In genomic region chr2:167889886-167890285, GRCm38 (mm10) we compare ENCODE assay signal across 14 mouse cellular contexts.
"Had no signal": no experiment of that assay in that cellular context is flagged by ENCODE, and none has a peak within 500 bp of the region (broad histone marks: within the 10 kb centered on the region; RNA-seq: fewer than 3 reads in every experiment).

No protein-coding gene starts in this region.

- H3K4me2 ChIP-seq: limb, embryonic 13.5 days; liver, embryonic 13.5 days; midbrain, embryonic 12.5 days; neural tube, embryonic 13.5 days had no signal

- H3K9me3 ChIP-seq: limb, embryonic 13.5 days; liver, embryonic 13.5 days; midbrain, embryonic 12.5 days; neural tube, embryonic 13.5 days had no signal

- H3K27ac ChIP-seq: limb, embryonic 13.5 days; liver, embryonic 13.5 days; midbrain, embryonic 12.5 days; neural tube, embryonic 13.5 days; stomach, postnatal 0 days had no signal

- H3K4me3 ChIP-seq: limb, embryonic 13.5 days; liver, embryonic 13.5 days; midbrain, embryonic 12.5 days; neural tube, embryonic 13.5 days had no signal

- H3K36me3 ChIP-seq: limb, embryonic 13.5 days; liver, embryonic 13.5 days; midbrain, embryonic 12.5 days; neural tube, embryonic 13.5 days had no signal

- H3K9ac ChIP-seq: limb, embryonic 13.5 days; liver, embryonic 13.5 days; midbrain, embryonic 12.5 days; neural tube, embryonic 13.5 days had no signal

- DNase-seq: kidney, adult 2 months; kidney, postnatal 36 days; left cerebral cortex, postnatal 4 days; liver, embryonic 13.5 days; lung, postnatal 10 days; lung, postnatal 4 days; right cerebral cortex, adult 18-20 months; right cerebral cortex, postnatal 25 days had no signal

- ATAC-seq: intestine, embryonic 16.5 days; midbrain, embryonic 16.5 days had no signal
